Mouse (Mus musculus) NIH3T3 (cell line): ENCODE measurements around the gene Gm3250.
"Not testable (repeated sequence)": the region's sequence is repeated elsewhere in the genome, so short reads cannot be mapped to it uniquely, and the experiment has no call there.

Experiments used
- DNase-seq: peaks from one replicate; pipeline ENCODE4 v3.0.0-alpha.2; 2012; ENCODE audit warnings: low read depth

The Gm3250 gene

GRCm38 (mm10) chr10:77782442-77782841, at the start of gene Gm3250:
Gene Gm3250, minus strand, starts transcription at chr10:77782542.
- not testable (repeated sequence) for DNase-seq

GRCm38 (mm10) chr10:77826951-77827350, 44.6 kb upstream of the Gm3250 start, which contains the start of gene Krtap10-4:
Gene Krtap10-4, minus strand, starts transcription at chr10:77827095.
- no peak for DNase-seq

- DNase-seq, result no peak
Observed at GRCm38 (mm10) chr10:77819203-77819602, 36.9 kb upstream of the Gm3250 start.

GRCm38 (mm10) chr10:77818523-77818922, 36.2 kb upstream of the Gm3250 start:
- DNase-seq, result no peak

- DNase-seq, result peak; percentile 41
Observed at GRCm38 (mm10) chr10:77815514-77815913, 33.2 kb upstream of the Gm3250 start.

- no peak for DNase-seq
Observed at GRCm38 (mm10) chr10:77814382-77814781, 32.0 kb upstream of the Gm3250 start, which contains the start of gene Gm2696. Gene Gm2696, plus strand, starts transcription at chr10:77814682.

GRCm38 (mm10) chr10:77811743-77812142, 29.4 kb upstream of the Gm3250 start, which contains the start of gene Gm9507:
Gene Gm9507, minus strand, starts transcription at chr10:77811843.
- no peak for DNase-seq

- no peak for DNase-seq
Observed at GRCm38 (mm10) chr10:77804095-77804494, 21.8 kb upstream of the Gm3250 start.

GRCm38 (mm10) chr10:77798921-77799508, 16.7 kb upstream of the Gm3250 start, which contains the start of gene Gm19668:
Gene Gm19668, minus strand, starts transcription at chr10:77799133.
- DNase-seq, result no peak

GRCm38 (mm10) chr10:77798164-77798920, 16.0 kb upstream of the Gm3250 start:
- not testable (repeated sequence) for DNase-seq

- no peak for DNase-seq
Observed at GRCm38 (mm10) chr10:77797677-77798076, 15.3 kb upstream of the Gm3250 start.

GRCm38 (mm10) chr10:77794976-77795375, 12.6 kb upstream of the Gm3250 start, which contains the start of gene Gm9639:
Gene Gm9639, minus strand, starts transcription at chr10:77795076.
- no peak for DNase-seq

GRCm38 (mm10) chr10:77788621-77789020, 6.3 kb upstream of the Gm3250 start:
- no peak for DNase-seq

- not testable (repeated sequence) for DNase-seq
Observed at GRCm38 (mm10) chr10:77787876-77788275, 5.5 kb upstream of the Gm3250 start, which contains the start of gene Gm7137. Gene Gm7137, minus strand, starts transcription at chr10:77788200.

GRCm38 (mm10) chr10:77783396-77783795, 1.1 kb upstream of the Gm3250 start:
- DNase-seq, result not testable (repeated sequence)

GRCm38 (mm10) chr10:77776844-77777243, 5.5 kb downstream of the Gm3250 start, which contains the start of gene Gm7138:
Gene Gm7138, minus strand, starts transcription at chr10:77776944.
- not testable (repeated sequence) for DNase-seq

GRCm38 (mm10) chr10:77772142-77772541, 10.2 kb downstream of the Gm3250 start:
- not testable (repeated sequence) for DNase-seq

- not testable (repeated sequence) for DNase-seq
Observed at GRCm38 (mm10) chr10:77771225-77771624, 11.1 kb downstream of the Gm3250 start, which contains the start of gene Gm3238. Gene Gm3238, minus strand, starts transcription at chr10:77771325.

- no peak for DNase-seq
Observed at GRCm38 (mm10) chr10:77769727-77770126, 12.6 kb downstream of the Gm3250 start.

- not testable (repeated sequence) for DNase-seq
Observed at GRCm38 (mm10) chr10:77759582-77759981, 22.8 kb downstream of the Gm3250 start, which contains the start of gene Gm3233. Gene Gm3233, minus strand, starts transcription at chr10:77759682.

GRCm38 (mm10) chr10:77753448-77753847, 28.9 kb downstream of the Gm3250 start:
- DNase-seq, result peak; percentile 12

- not testable (repeated sequence) for DNase-seq
Observed at GRCm38 (mm10) chr10:77752312-77752711, 30.0 kb downstream of the Gm3250 start.

GRCm38 (mm10) chr10:77751254-77751653, 31.1 kb downstream of the Gm3250 start, which contains the start of gene Gm9736:
Gene Gm9736, minus strand, starts transcription at chr10:77751354.
- DNase-seq, result not testable (repeated sequence)
